In the genomic region with DNA sequence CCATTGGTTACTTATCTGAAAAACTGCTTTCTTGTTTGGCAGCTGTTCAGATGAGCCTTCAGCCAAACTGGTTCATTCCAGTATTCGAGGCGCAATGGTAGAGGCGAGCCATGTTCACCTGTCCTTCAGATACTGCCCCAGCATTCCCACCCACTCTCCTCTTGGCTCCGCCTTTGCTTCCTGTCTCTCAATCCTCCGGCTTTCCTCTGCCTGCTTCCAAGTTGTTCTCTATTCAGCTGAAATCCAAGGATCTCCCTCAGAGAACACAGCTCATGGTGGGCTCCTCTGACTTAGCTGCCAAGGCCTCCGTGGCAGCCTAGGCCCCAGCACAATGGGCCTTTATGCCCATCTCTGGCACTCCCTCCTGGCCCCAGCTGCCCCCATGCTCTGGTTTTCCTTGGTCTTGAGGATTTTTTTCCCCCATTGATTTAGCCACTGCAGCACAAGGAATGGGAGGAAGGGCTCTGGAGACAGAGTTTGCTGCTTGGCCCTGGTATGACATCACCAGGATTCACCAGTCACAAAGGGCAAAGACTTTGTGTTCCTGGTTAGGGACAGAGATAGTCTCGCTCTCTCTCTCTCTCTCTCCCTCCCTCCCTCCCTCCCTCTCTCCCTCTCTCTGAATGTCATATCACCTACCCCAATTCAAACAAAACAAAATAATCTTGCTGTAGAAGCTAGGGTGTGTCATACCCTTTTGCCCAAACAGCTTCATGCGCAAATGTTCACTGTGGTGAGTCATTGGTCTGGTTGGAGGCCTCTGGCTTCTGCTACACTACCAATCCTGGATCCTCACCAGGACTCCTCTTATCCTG, we compare ENCODE assay signal across 8 mouse cellular contexts.
DNase-seq lines count a peak whose midpoint lies in the region; ATAC-seq and TF ChIP-seq lines count a peak whose summit lies in the region.

No protein-coding gene starts in this region.

- no peak for ATAC-seq in lung, postnatal 0 days
- ATAC-seq in megakaryocyte-erythroid progenitor cell, adult 5-6 weeks (replicated peaks; ENCODE audit: low FRiP score, low TSS enrichment, poor library complexity, severe bottlenecking), result no peak

- H3K27ac ChIP-seq in lung, postnatal 0 days (ENCODE audit: low read length), result no peak overlapping the region

- H3K4me2 ChIP-seq in lung, postnatal 0 days (replicated peaks; ENCODE audit: low read depth, low read length), result no peak overlapping the region

- WGBS in lung, postnatal 0 days, result 61% methylated on average over 8 of the region's 8 CpGs

- H3K27me3 ChIP-seq in lung, postnatal 0 days (replicated peaks; ENCODE audit: insufficient read depth, low read length), result no peaks in the 10 kb centered on the region

- H3K9ac ChIP-seq in lung, postnatal 0 days (replicated peaks; ENCODE audit: low read depth), result no peak overlapping the region

- peak; percentile 62 for DNase-seq in adrenal gland, adult 2 months
- DNase-seq in adrenal gland, postnatal 4 days (ENCODE audit: low spot score in 2 of 2), result no peak
- DNase-seq in lung, postnatal 0 days (ENCODE audit: low spot score), result peak; percentile 30
- DNase-seq in lung, postnatal 25 days (ENCODE audit: low spot score), result no peak
- DNase-seq in frontal cortex, postnatal 36 days (ENCODE audit: low spot score in 2 of 2), result peak; percentile 23 to 55
- DNase-seq in left cerebral cortex, postnatal 25 days (ENCODE audit: low spot score in 2 of 2), result peak; percentile 39 to 69
- no peak for DNase-seq in c-Kit-positive CD71-positive TER-119-positive erythroid progenitor cells, embryonic 14.5 days (ENCODE audit: low spot score)

- H3K9me3 ChIP-seq in lung, postnatal 0 days (ENCODE audit: low read length), result no peaks in the 10 kb centered on the region

- no peaks in the 10 kb centered on the region for H3K4me1 ChIP-seq in lung, postnatal 0 days (ENCODE audit: insufficient read depth, low read depth, low read length)

- no peak for TF ChIP-seq CTCF in lung, postnatal 0 days (IDR thresholded peaks at IDR 0.05)

- H3K36me3 ChIP-seq in lung, postnatal 0 days (ENCODE audit: insufficient read depth, low read length), result no peaks in the 10 kb centered on the region

- intact Hi-C loops in left cerebral cortex, postnatal 25 days (cut with DNase I), result loop anchor here (5.0 kb wide), 2 partner anchors 117 to 138 kb away; partner anchors contain the start of gene Kmt2c

- no peak for TF ChIP-seq EP300 in lung, postnatal 0 days (IDR thresholded peaks at IDR 0.05)

- no peak overlapping the region for H3K4me3 ChIP-seq in lung, postnatal 0 days (ENCODE audit: low read depth, low read length)

Comparison
In these comparisons a context has a peak if more than half of its experiments do, and no peak if none do; other contexts are left out.
1. DNase-seq: peak in adrenal gland, adult 2 months (single experiment), lung, postnatal 0 days (single experiment), frontal cortex, postnatal 36 days (2 of 2) and left cerebral cortex, postnatal 25 days (2 of 2); none in adrenal gland, postnatal 4 days (0 of 2), lung, postnatal 25 days (single experiment) and c-Kit-positive CD71-positive TER-119-positive erythroid progenitor cells, embryonic 14.5 days (single experiment).